Mouse (Mus musculus) 3134 (cell line): ENCODE measurements around the gene Eif4g1.

ENCODE experiments used
- DNase-seq: peaks from one replicate; pipeline ENCODE4 v3.0.0-alpha.2; 2011; ENCODE audit warnings: low spot score; ENCODE audit not compliant: insufficient read length; ENCODE audit errors: extremely low read depth

Eif4g1 gene

GRCm38 (mm10) chr16:20703699-20704400, 35.7 kb downstream of the Eif4g1 start:
- no peak for DNase-seq

- DNase-seq = no peak
These were observed 37.7 kb downstream of the Eif4g1 start for GRCm38 (mm10) chr16:20705786-20706185.

DNA sequence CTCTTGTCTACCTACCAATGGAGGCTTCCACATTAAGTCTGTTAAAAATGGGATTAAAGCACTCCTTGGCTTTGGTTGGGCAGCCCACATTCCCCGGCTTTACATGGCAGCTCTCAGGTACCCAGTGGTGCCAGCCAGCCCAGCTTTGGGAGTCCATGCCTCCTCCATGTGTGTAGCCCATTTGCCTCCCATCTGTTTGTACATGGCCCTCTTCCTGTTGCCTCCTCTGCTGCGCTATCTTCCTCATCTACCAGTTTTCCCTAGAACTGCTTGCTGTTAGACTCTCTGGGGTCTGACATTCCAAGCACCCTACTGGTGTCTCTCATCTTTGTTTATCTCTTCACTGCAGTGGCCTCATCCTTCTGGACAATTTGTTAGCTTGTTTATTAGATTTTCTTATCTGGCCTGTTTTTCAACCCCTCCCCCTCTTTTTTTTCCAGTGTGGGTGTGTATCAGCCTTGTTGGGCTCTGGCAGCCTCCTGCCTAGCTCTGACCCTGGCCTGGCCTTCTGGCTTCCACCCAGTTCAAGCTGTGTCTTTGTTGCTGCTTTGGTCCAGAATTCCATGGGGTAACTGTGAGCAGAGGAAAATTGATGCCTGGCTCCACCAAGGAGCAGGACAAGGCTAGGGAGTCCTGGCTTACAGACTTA, 38.4 kb downstream of the Eif4g1 start:
- no peak for DNase-seq

GRCm38 (mm10) chr16:20708220-20708938, 40.3 kb downstream of the Eif4g1 start:
- DNase-seq = no peak

DNA sequence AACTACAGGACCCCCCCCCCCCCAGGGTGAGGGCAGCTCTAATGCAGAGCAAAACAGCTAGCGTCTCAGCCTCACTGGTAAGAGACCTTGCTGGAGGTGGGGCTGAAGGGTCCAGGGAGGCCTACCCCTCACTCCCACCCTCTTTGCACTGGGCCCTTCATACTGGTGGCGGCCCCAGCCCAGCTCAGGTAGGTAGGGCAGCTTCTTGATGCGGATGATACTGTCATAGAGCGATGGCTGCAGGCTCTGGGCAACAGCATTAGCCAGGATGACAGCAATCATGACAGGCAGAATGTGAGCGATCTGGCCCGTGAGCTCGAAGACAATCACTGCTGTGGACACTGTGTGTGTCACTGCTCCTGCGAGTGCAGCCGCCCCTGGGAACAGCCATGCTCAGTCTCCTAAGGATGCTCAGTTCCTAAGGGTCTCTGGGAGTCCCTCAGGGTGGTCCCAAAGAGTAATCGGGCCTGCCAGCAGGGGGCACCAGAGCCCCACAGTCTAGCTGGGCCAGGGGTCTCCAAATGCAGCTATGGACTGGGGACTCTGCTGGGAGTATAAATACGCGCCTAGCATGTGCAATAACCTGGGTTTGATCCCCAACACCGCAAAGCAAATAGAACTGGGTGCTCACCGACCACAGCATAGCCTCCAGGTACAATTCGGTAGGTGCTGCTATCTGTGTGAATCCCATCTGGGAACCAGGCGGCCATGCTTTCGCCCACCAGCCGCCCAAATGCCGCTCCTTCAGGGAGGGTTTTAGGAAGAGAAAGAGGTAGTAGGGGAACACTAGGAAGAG, 41.0 kb downstream of the Eif4g1 start:
- no peak for DNase-seq

DNA sequence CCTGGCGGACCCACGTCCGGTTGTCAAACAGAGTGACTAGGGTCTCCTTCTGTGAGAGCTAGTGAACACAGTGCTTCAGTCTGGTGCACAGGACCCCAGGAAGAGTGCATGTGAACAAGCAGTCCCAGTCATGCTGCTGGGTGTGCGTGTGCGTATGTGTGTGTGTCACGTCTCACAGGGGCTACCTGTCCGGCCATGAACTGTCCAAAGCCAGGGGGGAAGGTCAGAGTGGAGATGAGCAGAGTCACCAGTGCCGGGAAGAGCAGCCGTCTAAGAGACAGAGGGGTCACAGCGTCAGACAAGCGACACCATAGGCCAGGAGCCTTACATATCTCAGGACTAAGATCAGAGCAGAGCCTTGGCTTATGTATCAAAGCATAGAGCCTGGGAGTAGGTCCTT, 42.3 kb downstream of the Eif4g1 start:
- DNase-seq = no peak

DNA sequence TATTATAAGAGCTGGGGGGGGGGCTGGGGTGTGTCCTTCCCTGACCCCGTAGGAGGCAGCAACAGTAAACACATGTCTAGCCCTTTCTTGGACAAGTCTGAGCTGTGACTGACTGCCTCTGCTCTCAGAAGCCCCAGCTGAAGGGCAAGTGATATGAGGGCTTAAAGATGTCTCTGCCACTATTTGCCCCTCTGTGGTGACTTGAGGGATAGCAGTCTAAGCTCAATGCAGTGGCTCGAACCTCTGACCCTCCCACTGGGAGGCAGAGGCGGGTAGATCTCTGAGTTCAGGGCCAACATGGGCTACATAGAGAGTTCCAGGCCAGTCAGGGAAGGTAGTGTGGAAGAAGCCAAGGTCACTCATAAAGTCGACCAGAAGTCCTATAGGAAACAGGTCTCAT, 42.7 kb downstream of the Eif4g1 start:
- no peak for DNase-seq

DNA sequence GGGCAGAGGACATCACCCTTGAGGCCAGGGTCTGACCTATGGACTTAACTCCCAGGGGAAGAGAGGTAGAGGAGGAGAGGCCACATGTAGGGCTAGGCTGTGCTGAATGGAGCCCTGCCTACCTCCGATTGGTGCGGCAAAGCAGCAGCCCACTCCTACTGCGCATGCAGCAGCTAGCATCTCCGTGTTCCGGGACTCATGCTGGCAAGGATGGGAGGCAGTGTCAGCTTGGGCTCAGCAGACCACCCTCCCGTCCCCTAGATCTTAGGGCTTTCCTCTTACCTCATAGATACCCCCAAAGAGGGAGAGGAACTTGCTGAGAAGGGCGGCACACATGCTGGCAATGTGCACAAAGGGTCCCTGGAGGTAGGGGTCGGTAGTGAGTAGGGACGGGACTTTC, 44.1 kb downstream of the Eif4g1 start:
- no peak for DNase-seq

- DNase-seq = no peak
These were observed 44.8 kb downstream of the Eif4g1 start for GRCm38 (mm10) chr16:20712889-20713288.

GRCm38 (mm10) chr16:20714307-20715080, 46.4 kb downstream of the Eif4g1 start:
- DNase-seq = no peak

DNA sequence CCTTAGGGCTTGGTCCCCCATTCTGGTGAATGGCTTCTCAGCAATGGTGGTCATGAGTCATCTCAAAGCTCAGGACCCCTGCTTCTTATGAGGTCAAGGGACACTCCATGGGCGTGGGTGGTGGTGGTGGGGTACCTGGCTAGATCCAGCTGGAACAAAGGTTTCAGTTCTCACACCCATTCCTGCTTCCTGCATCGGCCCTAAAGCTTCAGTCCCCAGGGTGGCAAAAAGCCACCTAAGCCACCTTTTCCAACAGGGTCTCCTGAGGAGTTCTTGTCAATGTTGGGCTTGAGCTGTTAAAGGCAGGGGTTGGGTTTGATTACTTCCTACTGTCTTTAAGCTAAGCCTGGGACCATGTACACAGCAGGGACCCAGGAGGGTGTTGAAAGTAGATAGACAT, 47.0 kb downstream of the Eif4g1 start:
- no peak for DNase-seq

GRCm38 (mm10) chr16:20715566-20715965, 47.5 kb downstream of the Eif4g1 start:
- DNase-seq = no peak

DNA sequence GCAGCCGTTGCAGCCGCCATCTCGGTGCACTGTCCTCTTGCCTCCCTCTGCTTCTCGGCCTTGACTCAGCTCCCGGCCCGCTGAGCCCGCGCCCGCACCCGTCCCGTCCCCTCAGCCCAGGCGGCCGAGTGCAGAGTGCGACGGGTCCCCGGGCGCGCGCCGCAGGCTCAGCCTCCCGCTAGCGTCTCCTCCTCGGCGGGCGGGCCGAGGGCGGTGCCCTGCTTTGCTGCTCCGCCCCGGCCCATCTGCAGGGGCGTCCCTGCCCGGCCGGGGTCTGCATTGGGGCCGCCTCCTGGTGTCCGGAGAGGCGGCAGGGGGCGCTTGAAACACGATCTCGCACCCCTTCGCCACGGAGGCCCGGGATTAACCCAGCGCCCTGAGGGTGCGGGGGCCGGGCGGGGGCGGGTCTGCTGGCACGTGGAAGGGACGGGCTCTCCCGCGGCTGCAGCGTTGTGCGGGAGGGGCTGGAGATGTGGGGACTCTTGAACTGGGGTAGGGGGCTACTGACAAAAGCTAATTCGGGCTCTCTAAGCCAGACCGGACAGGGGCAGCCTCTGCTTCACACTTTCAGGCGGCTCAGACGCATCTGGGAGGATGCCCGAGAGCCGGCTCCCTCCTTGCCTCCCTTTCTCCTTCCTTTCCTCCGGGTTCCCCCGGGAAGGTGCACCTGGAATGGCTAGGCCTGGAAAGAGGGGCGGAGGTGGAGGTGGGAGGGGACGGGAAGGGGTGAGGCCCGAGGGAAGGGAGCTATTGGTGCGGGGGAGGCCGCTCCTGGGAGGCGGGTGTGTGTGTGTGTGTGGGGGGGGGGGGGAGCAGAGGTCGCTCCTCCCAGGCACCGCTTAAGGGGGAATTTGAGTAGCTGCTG, 48.1 kb downstream of the Eif4g1 start:
- peak; percentile 90 for DNase-seq

- DNase-seq = no peak
These were observed 48.7 kb downstream of the Eif4g1 start for GRCm38 (mm10) chr16:20716841-20717180.

- peak; percentile 100 for DNase-seq
These were observed 49.3 kb downstream of the Eif4g1 start, which contains the start of the genes Polr2h and Clcn2 for GRCm38 (mm10) chr16:20717181-20717977. Gene Polr2h, plus strand, starts transcription at chr16:20717665. Gene Clcn2, minus strand, starts transcription at chr16:20717746.

GRCm38 (mm10) chr16:20717978-20718670, 50.0 kb downstream of the Eif4g1 start:
- DNase-seq = no peak

DNA sequence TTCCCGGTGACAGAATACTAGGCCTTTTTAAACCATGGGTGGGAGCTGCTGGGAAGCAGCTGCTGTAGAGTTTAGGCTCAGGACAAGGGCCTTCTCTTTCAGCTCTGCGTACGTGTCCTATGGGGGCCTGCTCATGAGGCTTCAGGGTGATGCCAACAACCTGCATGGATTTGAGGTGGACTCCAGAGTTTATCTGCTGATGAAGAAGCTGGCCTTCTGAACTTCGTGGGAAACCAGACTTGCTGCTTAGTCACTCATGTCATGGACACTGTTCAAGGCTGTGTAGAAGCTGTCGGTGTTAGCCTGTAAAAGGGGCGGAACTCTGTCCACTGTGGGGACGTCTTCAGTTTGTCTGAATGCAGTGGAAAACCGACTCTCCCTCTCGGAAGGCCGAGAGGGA, 53.7 kb downstream of the Eif4g1 start:
- DNase-seq = no peak

DNA sequence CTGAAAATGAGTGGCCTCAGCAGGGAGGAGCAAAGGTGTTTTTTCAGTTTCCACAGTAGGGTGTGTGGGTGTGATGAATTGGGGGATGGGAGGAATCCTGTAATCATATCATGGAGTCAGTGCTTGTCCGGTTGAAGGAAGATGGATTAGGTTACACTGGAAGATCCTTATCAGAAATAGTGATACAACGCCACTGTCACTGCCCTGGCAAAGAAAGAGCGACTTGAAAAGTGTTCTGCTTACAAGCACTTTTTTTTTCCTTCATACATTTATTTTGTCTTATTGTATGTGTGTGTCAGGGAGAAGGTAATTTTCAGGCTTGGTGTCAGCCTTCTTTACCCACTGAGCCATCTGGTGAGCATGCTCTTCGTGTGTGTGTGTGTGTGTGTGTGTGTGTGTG, 54.6 kb downstream of the Eif4g1 start:
- DNase-seq = no peak
